Mouse (Mus musculus) liver, embryonic 11.5 days (tissue): ENCODE data around the gene Gramd2. TPM values are rescaled to one million over a fixed set of nuclear protein-coding genes. Genes with fewer than 3 reads are reported as not detected.

Experiments used
- ATAC-seq: fragments of 200-750 bp; cut with Nextera tagmentation; replicated peaks from 2 replicates; pipeline ENCODE4 v1.8.0; 2017; ENCODE audit warnings: moderate number of reproducible peaks, mild to moderate bottlenecking, moderate TSS enrichment, moderate library complexity; ENCODE audit not compliant: low FRiP score
- DNase-seq: peaks from one replicate; pipeline ENCODE4 v3.0.0-alpha.2; 2017; ENCODE audit warnings: low spot score
- H3K27ac ChIP-seq: fragments of 300-500 bp; sonication (generic); 2 replicates; pipeline ENCODE4 v1.5.1; 2014; ENCODE audit warnings: mild to moderate bottlenecking, low read depth, low read length, control low read depth
- H3K27me3 ChIP-seq: fragments of 300-500 bp; sonication (generic); replicated peaks from 2 replicates; pipeline ENCODE4 v1.6.1; 2014; ENCODE audit warnings: low read length, mixed read lengths; ENCODE audit not compliant: control insufficient read depth, insufficient read depth
- H3K36me3 ChIP-seq: fragments of 300-500 bp; sonication (generic); 2 replicates; pipeline ENCODE4 v1.6.1; 2014; ENCODE audit warnings: mild to moderate bottlenecking, low read length, moderate library complexity, mixed read lengths; ENCODE audit not compliant: control insufficient read depth, insufficient read depth
- H3K4me1 ChIP-seq: fragments of 300-500 bp; sonication (generic); replicated peaks from 2 replicates; pipeline ENCODE4 v1.6.1; 2014; ENCODE audit warnings: low read length, mixed read lengths; ENCODE audit not compliant: control insufficient read depth, insufficient read depth
- H3K4me2 ChIP-seq: fragments of 300-500 bp; sonication (generic); 2 replicates; pipeline ENCODE4 v1.6.1; 2014; ENCODE audit warnings: mild to moderate bottlenecking, control low read depth, moderate library complexity
- H3K4me3 ChIP-seq: fragments of 300-500 bp; sonication (generic); 2 replicates; pipeline ENCODE4 v1.5.1; 2014; ENCODE audit warnings: low read depth, low read length, control low read depth
- H3K9ac ChIP-seq: fragments of 300-500 bp; sonication (generic); 2 replicates; pipeline ENCODE4 v1.6.1; 2014; ENCODE audit warnings: low read depth, low read length, control low read depth
- H3K9me3 ChIP-seq: fragments of 300-500 bp; sonication (generic); 2 replicates; pipeline ENCODE4 v1.6.1; 2016; ENCODE audit warnings: low read length, inconsistent platforms, mixed read lengths; ENCODE audit not compliant: control insufficient read depth
- WGBS: fragments of 180-500 bp; shearing (Covaris S2); extraction: QIAGEN DNeasy Blood & Tissue Kit; methylation state at CpG from one replicate; pipeline ENCODE4 v1.1.7; 2014; 5-methylcytosine and 5-hydroxymethylcytosine counted together
- polyA plus RNA-seq: library from polyadenylated mRNA; unstranded; fragments of >200 nt; fragmentation: Nextera tagmentation; extraction: Ambion mirVana; gene quantifications from 2 replicates; pipeline ENCODE4 v1.2.1, GENCODE M21; 2014

Gene Gramd2
- polyA plus RNA-seq, 1 experiment from 2014 or later, result 0.25 TPM

DNA sequence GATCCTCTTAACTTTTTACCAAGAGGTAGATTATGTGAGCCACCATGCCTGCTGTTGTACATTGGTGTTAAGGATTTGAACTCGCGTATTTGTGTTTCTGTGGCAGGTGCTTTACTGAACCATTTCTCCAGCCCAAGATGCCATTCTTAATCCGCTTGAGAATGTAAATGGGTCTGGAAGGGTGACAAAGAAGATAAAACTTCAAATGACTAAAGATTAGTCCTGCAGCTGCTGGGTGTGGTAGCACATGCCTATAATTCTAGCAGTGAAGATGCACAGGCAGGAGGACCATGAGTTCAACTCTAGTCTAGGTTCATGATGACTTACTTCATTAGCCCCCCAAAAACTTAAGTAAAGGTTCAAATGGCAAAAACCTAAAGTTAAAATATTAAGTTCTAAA, 64.0 kb downstream of the Gramd2 start:
- H3K9ac ChIP-seq, result no peak overlapping the region
- H3K4me2 ChIP-seq, result no peak overlapping the region
- H3K36me3 ChIP-seq, result no peaks in the 10 kb centered on the region
- ATAC-seq (peak; percentile 41; the same call in 1 of the 2 replicates), DNase-seq (no peak)
- WGBS, result 94% methylated on average over 3 of the region's 3 CpGs
- H3K9me3 ChIP-seq, result no peaks in the 10 kb centered on the region
- no peak overlapping the region for H3K27ac ChIP-seq
- no peaks in the 10 kb centered on the region for H3K27me3 ChIP-seq
- peaks cover 4% of the 10 kb centered on the region for H3K4me1 ChIP-seq
- H3K4me3 ChIP-seq, result no peak overlapping the region

DNA sequence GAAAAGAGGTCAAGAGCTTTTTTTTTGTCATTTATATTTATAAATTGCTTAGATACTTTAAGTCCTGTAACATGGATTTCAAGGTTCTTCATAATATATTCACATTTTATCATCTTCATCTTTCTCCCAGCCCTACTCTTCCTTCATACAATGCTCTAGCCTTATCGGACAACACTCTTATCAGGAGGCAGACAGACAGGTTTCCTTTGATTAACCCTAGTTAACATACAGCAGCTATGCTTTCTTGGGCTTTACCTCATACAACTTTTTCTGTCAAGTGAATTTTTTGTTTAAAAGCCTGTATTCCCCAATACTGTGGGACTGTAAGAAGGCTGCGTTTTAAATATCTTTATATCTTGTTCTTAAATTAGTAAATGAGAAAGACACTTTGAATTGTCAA, 68.4 kb downstream of the Gramd2 start:
- H3K4me1 ChIP-seq, result peaks cover 13% of the 10 kb centered on the region
- 73% methylated on average over 2 of the region's 2 CpGs for WGBS
- no peak overlapping the region for H3K4me2 ChIP-seq
- DNase-seq (no peak), ATAC-seq (no peak)
- no peaks in the 10 kb centered on the region for H3K9me3 ChIP-seq
- H3K9ac ChIP-seq, result no peak overlapping the region
- no peaks in the 10 kb centered on the region for H3K36me3 ChIP-seq
- H3K4me3 ChIP-seq, result no peak overlapping the region
- H3K27me3 ChIP-seq, result no peaks in the 10 kb centered on the region
- no peak overlapping the region for H3K27ac ChIP-seq

DNA sequence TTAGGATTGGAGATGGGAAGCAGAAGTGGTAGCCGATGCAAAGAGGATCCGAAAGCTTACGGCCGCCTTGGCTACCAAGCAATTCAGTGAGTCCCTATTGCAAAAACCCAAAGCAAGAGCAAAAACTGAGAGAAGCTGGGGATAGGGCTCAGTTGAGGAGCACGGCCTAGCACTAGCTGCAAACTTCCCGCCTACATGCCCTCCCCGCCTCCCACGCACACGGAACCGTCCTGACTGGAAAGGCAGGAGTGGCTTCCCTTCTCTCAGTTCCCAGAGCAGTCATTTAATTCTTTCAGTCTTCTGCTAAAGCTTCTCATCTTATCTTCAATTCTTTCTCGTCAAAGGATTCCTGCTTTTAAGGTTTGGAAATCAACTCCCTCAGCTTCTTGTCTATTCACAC, 69.0 kb downstream of the Gramd2 start:
- no peak for DNase-seq
- peak overlapping the region; percentile 63 for H3K4me2 ChIP-seq
- peaks cover 13% of the 10 kb centered on the region for H3K4me1 ChIP-seq
- H3K4me3 ChIP-seq, result no peak overlapping the region
- no peaks in the 10 kb centered on the region for H3K9me3 ChIP-seq
- peak overlapping the region; percentile 34; the same call in 1 of the 2 replicates for H3K27ac ChIP-seq
- no peaks in the 10 kb centered on the region for H3K36me3 ChIP-seq
- peak overlapping the region; percentile 20; the same call in 1 of the 2 replicates for H3K9ac ChIP-seq
- 79% methylated on average over 11 of the region's 11 CpGs for WGBS
- no peaks in the 10 kb centered on the region for H3K27me3 ChIP-seq
- no peak for ATAC-seq

DNA sequence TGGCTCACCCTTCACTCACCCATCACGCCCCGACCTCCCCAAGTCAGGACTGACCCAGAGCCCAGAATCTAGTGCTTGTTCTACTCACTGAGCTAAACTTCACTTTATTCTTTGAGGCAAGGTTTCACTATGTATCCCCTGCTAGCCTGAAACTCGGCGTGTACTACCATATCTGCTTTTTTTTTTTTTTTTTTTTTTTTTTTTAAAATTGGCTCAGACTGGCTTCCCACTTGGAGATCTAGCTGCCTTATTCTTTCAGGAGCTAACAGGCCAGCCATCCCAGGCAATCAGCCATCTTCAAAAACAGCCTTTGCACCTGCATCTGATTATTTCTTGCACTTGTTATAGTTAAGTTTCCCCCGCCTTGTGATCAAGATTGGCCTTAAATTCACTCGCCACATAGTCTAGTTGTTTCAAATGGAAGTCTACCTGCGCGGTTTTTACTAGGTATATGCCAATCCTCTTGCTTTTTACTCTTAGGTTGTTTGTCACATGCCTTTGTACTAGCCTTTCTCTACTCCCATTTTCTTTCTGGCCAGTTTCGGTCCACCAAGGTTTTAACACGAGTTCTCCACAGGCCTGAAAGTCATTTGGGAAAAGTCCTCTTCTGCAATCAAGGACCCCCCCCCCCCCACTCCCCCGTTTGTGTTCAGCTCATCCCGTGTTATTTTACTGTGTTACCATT, 69.8 kb downstream of the Gramd2 start:
- Histone ChIP-seq H3K4me2 (peak overlapping the region; percentile 63), H3K27ac (peak overlapping the region; percentile 69; the same call in 1 of the 2 replicates), H3K27me3 (no peaks in the 10 kb centered on the region), H3K9ac (peak overlapping the region; percentile 73), H3K9me3 (no peaks in the 10 kb centered on the region), H3K4me1 (peaks cover 13% of the 10 kb centered on the region), H3K36me3 (no peaks in the 10 kb centered on the region), H3K4me3 (peak overlapping the region; percentile 85)
- WGBS, result 26% methylated on average over 12 of the region's 12 CpGs
- DNase-seq (no peak), ATAC-seq (no peak)

DNA sequence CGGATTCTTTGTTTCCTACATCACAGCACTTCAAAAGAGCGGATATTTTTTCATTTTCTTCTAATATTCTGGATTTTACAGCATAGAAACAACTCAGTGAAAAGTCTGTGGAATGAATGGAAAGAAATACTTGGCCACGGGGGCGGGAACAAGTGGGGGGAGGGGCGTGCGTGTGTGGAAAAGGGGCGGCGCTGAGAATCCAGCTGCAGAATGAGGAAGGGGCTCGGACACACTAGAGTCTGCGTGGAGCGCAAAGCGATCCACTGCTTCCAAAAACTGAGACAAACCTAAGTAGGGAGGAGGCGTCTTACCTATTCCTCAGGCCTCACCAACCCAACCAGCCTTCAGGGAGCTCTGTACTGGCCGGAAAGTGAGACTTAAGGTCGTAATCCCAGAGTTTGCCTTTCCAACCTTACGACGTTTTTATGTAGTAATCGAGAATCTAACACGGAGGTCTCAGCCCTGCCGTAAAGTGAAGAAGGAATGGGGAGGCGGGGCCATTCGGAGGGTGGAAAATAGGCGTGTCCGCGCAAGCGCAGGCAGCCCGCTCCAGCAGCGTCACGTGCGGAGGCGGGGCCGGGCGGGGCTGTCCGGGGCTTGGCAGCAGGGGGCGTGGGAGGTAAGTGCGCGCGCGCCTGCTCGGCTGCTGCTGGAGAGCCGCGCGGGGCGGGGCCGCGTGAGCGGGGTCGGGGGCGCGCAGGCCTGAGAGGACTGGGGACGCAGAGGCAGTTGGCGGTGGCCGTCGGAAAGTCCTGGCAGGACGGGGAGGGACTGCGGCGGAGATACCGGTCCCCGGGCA, 70.5 kb downstream of the Gramd2 start, which contains the start of the genes Senp8 and Myo9a:
TSS of gene Senp8 (minus strand) at position 444 of the 799 bp plus-strand sequence.
TSS of gene Myo9a (plus strand) at position 630 of the 799 bp plus-strand sequence.
- H3K36me3 ChIP-seq, result no peaks in the 10 kb centered on the region
- peak within 1 kb of the TSS; percentile 81 for H3K4me2 ChIP-seq
- H3K9ac ChIP-seq, result peak within 1 kb of the TSS; percentile 82
- peak within 1 kb of the TSS; percentile 90 for H3K27ac ChIP-seq
- peak within 1 kb of the TSS; percentile 85 for H3K4me3 ChIP-seq
- no peaks in the 10 kb centered on the region for H3K9me3 ChIP-seq
- H3K4me1 ChIP-seq, result peaks cover 13% of the 10 kb centered on the region
- WGBS, result under 1% methylated on average over 59 of the region's 59 CpGs
- H3K27me3 ChIP-seq, result no peaks in the 10 kb centered on the region
- ATAC-seq (peak; percentile 91), DNase-seq (peak; percentile 100)

DNA sequence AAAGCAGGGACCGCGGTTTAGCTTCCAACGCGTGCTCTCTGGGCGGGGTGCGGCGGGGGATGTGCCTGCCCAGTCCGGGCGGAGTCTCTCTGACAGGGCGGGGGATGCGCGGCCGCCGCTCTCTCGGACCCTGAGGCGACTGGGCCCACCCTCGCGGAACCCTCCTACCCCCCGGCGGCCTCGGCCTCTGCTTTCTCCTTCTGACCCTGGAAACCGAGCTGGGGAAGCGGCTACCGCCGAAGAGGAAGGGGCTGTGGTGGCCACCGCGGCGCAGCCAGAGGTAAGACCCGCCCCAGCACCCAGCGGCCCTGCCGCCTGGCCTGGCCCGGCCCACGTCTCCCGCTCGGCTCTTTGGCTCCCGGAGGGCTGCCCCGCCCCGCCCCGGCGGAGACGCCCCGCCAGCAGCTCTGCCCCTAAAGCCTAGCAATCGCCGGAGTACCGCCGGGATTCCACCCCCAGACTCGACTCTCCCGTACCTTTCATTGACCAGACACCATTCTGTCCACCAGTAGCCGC, 71.2 kb downstream of the Gramd2 start:
- peak; percentile 95 for ATAC-seq
- H3K4me3 ChIP-seq, result peak overlapping the region; percentile 85
- H3K9me3 ChIP-seq, result no peaks in the 10 kb centered on the region
- H3K4me2 ChIP-seq, result peak overlapping the region; percentile 81
- peaks cover 13% of the 10 kb centered on the region for H3K4me1 ChIP-seq
- DNase-seq, result peak; percentile 94
- H3K27me3 ChIP-seq, result no peaks in the 10 kb centered on the region
- peak overlapping the region; percentile 82 for H3K9ac ChIP-seq
- H3K27ac ChIP-seq, result peak overlapping the region; percentile 90
- H3K36me3 ChIP-seq, result no peaks in the 10 kb centered on the region
- WGBS, result under 1% methylated on average over 39 of the region's 49 CpGs

DNA sequence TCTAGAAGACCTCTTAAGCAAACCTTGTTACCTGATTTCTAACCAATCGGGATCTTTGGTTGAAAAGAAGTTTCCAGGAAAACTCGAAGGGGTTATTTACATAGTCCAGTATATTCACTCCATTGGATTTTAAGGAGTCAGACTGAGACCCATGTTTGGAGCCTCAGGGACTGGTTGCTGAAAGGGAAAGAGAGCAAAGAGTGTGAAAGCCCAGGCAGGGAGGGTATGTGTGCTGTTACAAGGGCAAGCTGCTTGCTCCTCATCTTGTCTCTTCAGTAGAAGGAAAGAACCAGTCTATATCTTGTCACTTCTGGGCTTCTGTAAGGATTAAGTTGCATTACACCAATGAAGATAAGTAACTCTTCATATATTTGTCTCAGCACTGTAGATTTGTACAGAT, 72.0 kb downstream of the Gramd2 start:
- Histone ChIP-seq H3K36me3 (no peaks in the 10 kb centered on the region), H3K9ac (peak overlapping the region; percentile 82), H3K9me3 (no peaks in the 10 kb centered on the region), H3K27me3 (no peaks in the 10 kb centered on the region), H3K4me3 (peak overlapping the region; percentile 85), H3K27ac (no peak overlapping the region), H3K4me1 (peaks cover 13% of the 10 kb centered on the region), H3K4me2 (peak overlapping the region; percentile 81)
- no peak for ATAC-seq
- WGBS, result 6% methylated on average over 2 of the region's 2 CpGs
- no peak for DNase-seq

DNA sequence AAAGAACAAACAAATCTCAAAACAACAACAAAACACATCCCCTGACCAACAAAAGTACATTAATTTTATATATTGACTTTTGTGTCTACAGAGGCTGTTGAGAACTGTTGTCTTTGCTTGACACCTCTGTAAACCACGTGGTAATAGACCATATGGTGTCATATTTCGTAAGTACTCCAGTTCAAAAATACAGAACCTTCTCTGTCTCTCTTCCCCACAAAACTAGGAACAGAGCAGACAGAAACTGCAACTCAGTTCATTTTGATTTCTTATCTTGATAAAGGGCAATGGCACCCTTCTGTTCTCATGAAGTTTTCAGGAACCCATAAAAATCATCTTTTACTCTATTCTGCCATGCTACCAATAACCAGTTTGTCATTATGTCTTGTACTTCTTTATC, 75.3 kb downstream of the Gramd2 start:
- no peak overlapping the region for H3K9ac ChIP-seq
- no peak for ATAC-seq
- no peak for DNase-seq
- no peak overlapping the region for H3K4me2 ChIP-seq
- H3K9me3 ChIP-seq, result no peaks in the 10 kb centered on the region
- peaks cover 4% of the 10 kb centered on the region; the same call in 1 of the 2 replicates for H3K4me1 ChIP-seq
- no peak overlapping the region for H3K4me3 ChIP-seq
- WGBS, result 56% methylated on average over 2 of the region's 2 CpGs
- H3K27ac ChIP-seq, result no peak overlapping the region
- no peaks in the 10 kb centered on the region for H3K27me3 ChIP-seq
- H3K36me3 ChIP-seq, result no peaks in the 10 kb centered on the region
